8 mouse cellular contexts compared by ENCODE assay signal in genomic region chrX:11663187-11663829, GRCm38 (mm10).
DNase-seq lines count a peak whose midpoint lies in the region; ATAC-seq and TF ChIP-seq lines count a peak whose summit lies in the region.

No protein-coding gene starts in this region.

- no peak overlapping the region for H3K27ac ChIP-seq in midbrain, embryonic 11.5 days (ENCODE audit: low read depth, low read length)
- H3K27ac ChIP-seq in intestine, postnatal 0 days (ENCODE audit: low read depth, low read length) = no peak overlapping the region

- peaks cover 2% of the 10 kb centered on the region for H3K27me3 ChIP-seq in midbrain, embryonic 11.5 days (ENCODE audit: control insufficient read depth, insufficient read depth, low read length)
- H3K27me3 ChIP-seq in intestine, postnatal 0 days (replicated peaks; ENCODE audit: control insufficient read depth, insufficient read depth, low read length) = no peaks in the 10 kb centered on the region

- no peaks in the 10 kb centered on the region for H3K36me3 ChIP-seq in midbrain, embryonic 11.5 days (ENCODE audit: control insufficient read depth, insufficient read depth, low read length)
- no peaks in the 10 kb centered on the region for H3K36me3 ChIP-seq in intestine, postnatal 0 days (ENCODE audit: control insufficient read depth, insufficient read depth)

- H3K9me3 ChIP-seq in midbrain, embryonic 11.5 days (ENCODE audit: control insufficient read depth, low read length) = no peaks in the 10 kb centered on the region
- H3K9me3 ChIP-seq in intestine, postnatal 0 days (ENCODE audit: control insufficient read depth) = no peaks in the 10 kb centered on the region

- H3K4me1 ChIP-seq in midbrain, embryonic 11.5 days (ENCODE audit: control insufficient read depth, insufficient read depth, low read length) = peaks cover 10% of the 10 kb centered on the region; the same call in 1 of the 2 replicates
- H3K4me1 ChIP-seq in intestine, postnatal 0 days (replicated peaks; ENCODE audit: control insufficient read depth, insufficient read depth, low read length) = 0 out of 2 replicates have a peak, but pooled peaks cover 3% of the 10 kb centered on the region

- DNase-seq in cerebellum, postnatal 10 days = peak; percentile 50 to 68
- peak; percentile 37 for DNase-seq in Muller cell, postnatal 12 days (ENCODE audit: inconsistent ontology term)
- peak; percentile 9 to 22 for DNase-seq in heart, postnatal 36 days
- no peak for DNase-seq in midbrain, embryonic 11.5 days (ENCODE audit: low spot score, missing footprints)
- no peak for DNase-seq in right cerebral cortex, postnatal 14 days
- no peak for DNase-seq in urinary bladder, postnatal 25 days (ENCODE audit: low spot score)

- H3K4me3 ChIP-seq in midbrain, embryonic 11.5 days (ENCODE audit: low read depth, low read length) = no peak overlapping the region
- H3K4me3 ChIP-seq in intestine, postnatal 0 days (ENCODE audit: low read depth, low read length) = no peak overlapping the region

- WGBS in midbrain, embryonic 11.5 days = 26% methylated on average over 5 of the region's 6 CpGs
- WGBS in intestine, postnatal 0 days = 57% methylated on average over 6 of the region's 6 CpGs

- no peak for TF ChIP-seq CTCF in intestine, postnatal 0 days (IDR thresholded peaks at IDR 0.05; ENCODE audit: low read depth)

- intact Hi-C loops in heart, postnatal 36 days (cut with DNase I) = loop anchor here (5.0 to 10.0 kb wide), 4 partner anchors 341 to 591 kb away; no protein-coding TSS in a partner anchor

- no peak for ATAC-seq in cerebellum, adult (ENCODE audit: insufficient number of reproducible peaks, low FRiP score, low TSS enrichment)
- ATAC-seq in midbrain, embryonic 11.5 days (ENCODE audit: low FRiP score) = peak; percentile 48; the same call in 1 of the 2 replicates
- ATAC-seq in intestine, postnatal 0 days = no peak

- H3K4me2 ChIP-seq in midbrain, embryonic 11.5 days = no peak overlapping the region
- H3K4me2 ChIP-seq in intestine, postnatal 0 days (replicated peaks; ENCODE audit: low read depth) = no peak overlapping the region

- H3K9ac ChIP-seq in midbrain, embryonic 11.5 days (ENCODE audit: low read length) = no peak overlapping the region
- no peak overlapping the region for H3K9ac ChIP-seq in intestine, postnatal 0 days (ENCODE audit: low read depth, low read length)

Comparison
In these comparisons a context has a peak if more than half of its experiments do, and no peak if none do; other contexts are left out.
1. DNase-seq: peak in cerebellum, postnatal 10 days (2 of 2), Muller cell, postnatal 12 days (single experiment) and heart, postnatal 36 days (2 of 2); none in midbrain, embryonic 11.5 days (single experiment), right cerebral cortex, postnatal 14 days (single experiment) and urinary bladder, postnatal 25 days (single experiment).